Mouse (Mus musculus) kidney, adult 11 months (tissue): ENCODE data around the gene Tnfsf8.

Source experiments
- DNase-seq: peaks from one replicate; pipeline ENCODE4 v3.0.0; 2022

Gene Tnfsf8

GRCm38 (mm10) chr4:63860688-63861540 is at the start of gene Tnfsf8:
Gene Tnfsf8, minus strand, starts transcription at chr4:63861347.
- DNase-seq, result no peak

GRCm38 (mm10) chr4:63908511-63908910 is 47.4 kb upstream of the Tnfsf8 start:
- DNase-seq, result no peak

GRCm38 (mm10) chr4:63907473-63907872 is 46.3 kb upstream of the Tnfsf8 start:
- DNase-seq, result no peak

- no peak for DNase-seq
Measured at GRCm38 (mm10) chr4:63906050-63906449, 44.9 kb upstream of the Tnfsf8 start.

GRCm38 (mm10) chr4:63899081-63899523 is 38.0 kb upstream of the Tnfsf8 start:
- no peak for DNase-seq

- DNase-seq, result no peak
Measured at GRCm38 (mm10) chr4:63897152-63897551, 36.0 kb upstream of the Tnfsf8 start.

- DNase-seq, result no peak
Measured at GRCm38 (mm10) chr4:63886156-63886555, 25.0 kb upstream of the Tnfsf8 start.

GRCm38 (mm10) chr4:63876720-63877119 is 15.6 kb upstream of the Tnfsf8 start:
- DNase-seq, result no peak

- no peak for DNase-seq
Measured at GRCm38 (mm10) chr4:63875480-63875879, 14.3 kb upstream of the Tnfsf8 start.

GRCm38 (mm10) chr4:63870678-63871077 is 9.5 kb upstream of the Tnfsf8 start:
- DNase-seq, result no peak

- DNase-seq, result no peak
Measured at GRCm38 (mm10) chr4:63868770-63869169, 7.6 kb upstream of the Tnfsf8 start.

GRCm38 (mm10) chr4:63862953-63863352 is 1.8 kb upstream of the Tnfsf8 start:
- no peak for DNase-seq

- no peak for DNase-seq
Measured at GRCm38 (mm10) chr4:63862092-63862697, 1.0 kb upstream of the Tnfsf8 start.

GRCm38 (mm10) chr4:63860236-63860635 is 911 bp downstream of the Tnfsf8 start:
- DNase-seq, result no peak

GRCm38 (mm10) chr4:63859785-63860203 is 1.4 kb downstream of the Tnfsf8 start:
- DNase-seq, result no peak

GRCm38 (mm10) chr4:63858646-63859224 is 2.4 kb downstream of the Tnfsf8 start:
- DNase-seq, result no peak

GRCm38 (mm10) chr4:63856764-63857163 is 4.4 kb downstream of the Tnfsf8 start:
- DNase-seq, result no peak

- DNase-seq, result no peak
Measured at GRCm38 (mm10) chr4:63853782-63854386, 7.3 kb downstream of the Tnfsf8 start.

- no peak for DNase-seq
Measured at GRCm38 (mm10) chr4:63850082-63850481, 11.1 kb downstream of the Tnfsf8 start.

GRCm38 (mm10) chr4:63846881-63847597 is 14.1 kb downstream of the Tnfsf8 start:
- no peak for DNase-seq

GRCm38 (mm10) chr4:63845760-63846159 is 15.4 kb downstream of the Tnfsf8 start:
- DNase-seq, result no peak

GRCm38 (mm10) chr4:63843924-63844323 is 17.2 kb downstream of the Tnfsf8 start:
- no peak for DNase-seq

GRCm38 (mm10) chr4:63842278-63842677 is 18.9 kb downstream of the Tnfsf8 start:
- DNase-seq, result no peak
